Mouse (Mus musculus) lung, adult 10 weeks (tissue): Measurements from ENCODE around the gene Dgkg. TPM values are rescaled to one million over a fixed set of nuclear protein-coding genes. Genes with fewer than 3 reads are reported as not detected.

Experiments
- polyA plus RNA-seq: library from polyadenylated mRNA; stranded (reverse); fragments of 350-450 nt; fragmentation: Illumina TruSeq; extraction: RNeasy Lipid Tissue Mini Kit (QIAGEN cat#74804); gene quantifications from one replicate; pipeline ENCODE4 v1.2.3, GENCODE M21; 2014; ENCODE audit warnings: low read depth, low replicate concordance; ENCODE audit not compliant: insufficient read depth

Gene Dgkg
- 0.50 TPM for polyA plus RNA-seq

GRCm38 (mm10) chr16:22656533-22657444, at the start of gene Dgkg:
Gene Dgkg (minus strand): TSS chr16:22657221.

DNA sequence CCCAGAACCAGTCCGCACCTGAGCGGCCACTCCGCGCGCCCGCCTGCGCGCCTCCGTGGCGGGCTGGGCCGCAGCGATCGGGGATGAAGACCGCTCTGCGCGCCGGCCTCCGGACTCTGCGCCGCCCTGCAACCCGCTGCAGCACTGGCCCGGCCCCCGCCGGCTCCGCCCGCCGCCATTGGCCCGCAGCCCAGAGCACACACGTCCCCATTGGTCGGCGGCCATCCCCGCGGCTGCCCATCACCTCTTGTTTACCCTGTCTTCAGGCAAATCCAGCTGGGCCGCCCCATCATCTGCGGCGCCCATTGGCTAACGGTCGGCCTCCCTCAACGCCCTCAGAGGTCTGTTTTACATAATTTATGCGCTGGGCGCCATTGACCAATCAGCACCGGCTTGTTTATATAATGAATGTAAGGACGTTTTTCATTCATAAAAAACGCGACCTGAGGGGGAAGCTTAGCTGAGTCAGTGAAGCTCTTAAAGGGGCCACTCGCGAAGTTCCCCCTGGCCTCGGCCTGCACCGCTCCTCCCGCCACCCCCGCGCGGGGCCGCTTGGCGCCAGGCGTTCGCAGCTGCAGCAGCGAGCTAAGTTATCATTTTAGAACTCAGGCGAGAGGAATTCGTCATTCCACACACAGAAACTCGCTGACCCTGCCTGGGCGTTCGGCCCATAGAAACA, 217.4 kb downstream of the Dgkg start, which contains the start of gene Etv5:
Gene Etv5, minus strand, starts transcription at position 221 of the 679 bp plus-strand sequence.

Other genes with a start within 250 kb of the Dgkg start
- 32.4 TPM for gene Etv5, start 217.5 kb downstream of the Dgkg start, polyA plus RNA-seq
- not detected for gene Crygs, start 154.4 kb upstream of the Dgkg start, polyA plus RNA-seq
- gene Tbccd1, start 200.4 kb upstream of the Dgkg start, polyA plus RNA-seq, result 7.0 TPM
- 54.6 TPM for gene Dnajb11, start 200.6 kb upstream of the Dgkg start, polyA plus RNA-seq
- gene Ahsg, start 234.1 kb upstream of the Dgkg start, polyA plus RNA-seq, result 1.4 TPM